Mouse (Mus musculus) hindbrain, embryonic 14.5 days (tissue): ENCODE data around the gene Cenpt. TPM values are rescaled to one million over a fixed set of nuclear protein-coding genes. Genes with fewer than 3 reads are reported as not detected.
A peak's percentile ranks its signal among the peaks of the same experiment; 100 is the strongest.

ENCODE experiments used
- ATAC-seq: fragments of 200-750 bp; cut with Nextera tagmentation; 2 replicates; pipeline ENCODE4 v1.8.0; 2017; ENCODE audit warnings: moderate number of reproducible peaks, mild to moderate bottlenecking, moderate TSS enrichment, moderate library complexity; ENCODE audit not compliant: low FRiP score
- DNase-seq: peaks from one replicate; pipeline ENCODE4 v3.0.0-alpha.2; 2015; ENCODE audit warnings: low spot score
- H3K27ac ChIP-seq: fragments of 300-500 bp; sonication (generic); 2 replicates; pipeline ENCODE4 v1.5.1; 2014; ENCODE audit warnings: mild to moderate bottlenecking, moderate library complexity
- H3K27me3 ChIP-seq: fragments of 300-500 bp; sonication (generic); 2 replicates; pipeline ENCODE4 v1.6.1; 2014; ENCODE audit warnings: mild to moderate bottlenecking, low read length, mixed read lengths; ENCODE audit not compliant: control insufficient read depth, insufficient read depth
- H3K36me3 ChIP-seq: fragments of 300-500 bp; sonication (generic); replicated peaks from 2 replicates; pipeline ENCODE4 v1.6.1; 2014; ENCODE audit not compliant: control insufficient read depth, insufficient read depth
- H3K4me1 ChIP-seq: fragments of 300-500 bp; sonication (generic); replicated peaks from 2 replicates; pipeline ENCODE4 v1.6.1; 2014; ENCODE audit warnings: antibody characterized with exemption, low read length, mixed read lengths; ENCODE audit not compliant: control insufficient read depth, insufficient read depth
- H3K4me2 ChIP-seq: fragments of 300-500 bp; sonication (generic); replicated peaks from 2 replicates; pipeline ENCODE4 v1.6.1; 2014; ENCODE audit warnings: mild to moderate bottlenecking, moderate library complexity
- H3K4me3 ChIP-seq: fragments of 300-500 bp; sonication (generic); replicated peaks from 2 replicates; pipeline ENCODE4 v1.5.1; 2014; ENCODE audit warnings: mild to moderate bottlenecking, low read length
- H3K9ac ChIP-seq: fragments of 300-500 bp; sonication (generic); 2 replicates; pipeline ENCODE4 v1.6.1; 2014
- H3K9me3 ChIP-seq: fragments of 300-500 bp; sonication (generic); 2 replicates; pipeline ENCODE4 v1.6.1; 2016; ENCODE audit warnings: low read length; ENCODE audit not compliant: control insufficient read depth
- WGBS: fragments of 180-500 bp; shearing (Covaris S2); extraction: QIAGEN DNeasy Blood & Tissue Kit; methylation state at CpG from one replicate; pipeline ENCODE4 v1.1.7; 2014; 5-methylcytosine and 5-hydroxymethylcytosine counted together
- polyA plus RNA-seq: library from polyadenylated mRNA; unstranded; fragments of >200 nt; fragmentation: Nextera tagmentation; extraction: Ambion mirVana; gene quantifications from 2 replicates; pipeline ENCODE4 v1.2.1, GENCODE M21; 2014

Cenpt gene
- polyA plus RNA-seq, 1 experiment from 2014 or later: 46.3 TPM

- Histone ChIP-seq H3K4me1 (peaks cover 27% of the 10 kb centered on the region), H3K4me2 (peak within 1 kb of the TSS; percentile 72), H3K27me3 (no peaks in the 10 kb centered on the region), H3K36me3 (peaks cover 59% of the 10 kb centered on the region), H3K4me3 (peak within 1 kb of the TSS; percentile 81), H3K27ac (no peak within 1 kb of the TSS), H3K9me3 (no peaks in the 10 kb centered on the region), H3K9ac (peak within 1 kb of the TSS; percentile 89)
- WGBS: 1% methylated on average over 45 of the region's 45 CpGs
- DNase-seq (peak; percentile 88), ATAC-seq (peak; percentile 86)
These were observed 27.9 kb upstream of the Cenpt start, which contains the start of gene Edc4 for GRCm38 (mm10) chr8:105880754-105881520. Gene Edc4, plus strand, starts transcription at chr8:105880881.

GRCm38 (mm10) chr8:105874301-105874700 lies 21.2 kb upstream of the Cenpt start:
- no peaks in the 10 kb centered on the region for H3K27me3 ChIP-seq
- DNase-seq (no peak), ATAC-seq (no peak)
- H3K27ac ChIP-seq: no peak overlapping the region
- H3K9me3 ChIP-seq: no peaks in the 10 kb centered on the region
- H3K4me3 ChIP-seq: no peak overlapping the region
- no peaks in the 10 kb centered on the region for H3K4me1 ChIP-seq
- peaks cover 66% of the 10 kb centered on the region for H3K36me3 ChIP-seq
- WGBS: 91% methylated on average over 6 of the region's 6 CpGs
- no peak overlapping the region for H3K4me2 ChIP-seq
- no peak overlapping the region for H3K9ac ChIP-seq

- WGBS: 84% methylated on average over 6 of the region's 6 CpGs
- ATAC-seq: no peak
- H3K4me1 ChIP-seq: peaks cover 12% of the 10 kb centered on the region
- no peak overlapping the region for H3K9ac ChIP-seq
- H3K9me3 ChIP-seq: no peaks in the 10 kb centered on the region
- DNase-seq: no peak
- no peaks in the 10 kb centered on the region for H3K27me3 ChIP-seq
- no peak overlapping the region for H3K4me2 ChIP-seq
- no peak overlapping the region for H3K4me3 ChIP-seq
- H3K36me3 ChIP-seq: peaks cover 35% of the 10 kb centered on the region
- no peak overlapping the region for H3K27ac ChIP-seq
These were observed 13.4 kb upstream of the Cenpt start for GRCm38 (mm10) chr8:105866364-105867029.

GRCm38 (mm10) chr8:105861951-105862350 lies 8.9 kb upstream of the Cenpt start:
- DNase-seq (no peak), ATAC-seq (no peak)
- peak overlapping the region; percentile 90 for H3K9ac ChIP-seq
- H3K4me2 ChIP-seq: peak overlapping the region; percentile 89
- no peak overlapping the region for H3K27ac ChIP-seq
- peaks cover 25% of the 10 kb centered on the region for H3K36me3 ChIP-seq
- no peaks in the 10 kb centered on the region for H3K27me3 ChIP-seq
- H3K9me3 ChIP-seq: no peaks in the 10 kb centered on the region
- peak overlapping the region; percentile 80 for H3K4me3 ChIP-seq
- H3K4me1 ChIP-seq: peaks cover 27% of the 10 kb centered on the region
- 0% methylated on average over 1 of the region's 1 CpGs for WGBS

GRCm38 (mm10) chr8:105860143-105860981 lies 7.3 kb upstream of the Cenpt start, which contains the start of gene Nutf2:
Gene Nutf2, plus strand, starts transcription at chr8:105860580.
- under 1% methylated on average over 48 of the region's 59 CpGs for WGBS
- no peaks in the 10 kb centered on the region for H3K27me3 ChIP-seq
- H3K9me3 ChIP-seq: no peaks in the 10 kb centered on the region
- peak within 1 kb of the TSS; percentile 85 for H3K27ac ChIP-seq
- peak within 1 kb of the TSS; percentile 89 for H3K4me2 ChIP-seq
- peak within 1 kb of the TSS; percentile 90 for H3K9ac ChIP-seq
- peaks cover 40% of the 10 kb centered on the region for H3K4me1 ChIP-seq
- peaks cover 12% of the 10 kb centered on the region; the same call in 1 of the 2 replicates for H3K36me3 ChIP-seq
- peak; percentile 97 for ATAC-seq
- H3K4me3 ChIP-seq: peak within 1 kb of the TSS; percentile 80
- DNase-seq: peak; percentile 97

- Histone ChIP-seq H3K9me3 (no peaks in the 10 kb centered on the region), H3K4me2 (peak overlapping the region; percentile 89), H3K9ac (no peak overlapping the region), H3K27ac (no peak overlapping the region; the same call in 1 of the 2 replicates), H3K4me1 (peaks cover 42% of the 10 kb centered on the region), H3K4me3 (no peak overlapping the region), H3K27me3 (no peaks in the 10 kb centered on the region), H3K36me3 (peaks cover 12% of the 10 kb centered on the region; the same call in 1 of the 2 replicates)
- ATAC-seq (no peak), DNase-seq (no peak)
- WGBS: 81% methylated on average over 5 of the region's 5 CpGs
These were observed 6.2 kb upstream of the Cenpt start for GRCm38 (mm10) chr8:105859314-105859713.

GRCm38 (mm10) chr8:105858495-105858894 lies 5.4 kb upstream of the Cenpt start:
- ATAC-seq (no peak), DNase-seq (no peak)
- Histone ChIP-seq H3K36me3 (0 out of 2 replicates have a peak, but pooled peaks cover 12% of the 10 kb centered on the region), H3K9ac (no peak overlapping the region), H3K4me3 (no peak overlapping the region), H3K4me2 (no peak overlapping the region), H3K27ac (no peak overlapping the region), H3K9me3 (no peaks in the 10 kb centered on the region), H3K4me1 (peaks cover 43% of the 10 kb centered on the region), H3K27me3 (no peaks in the 10 kb centered on the region)
- WGBS: 92% methylated on average over 5 of the region's 5 CpGs

GRCm38 (mm10) chr8:105856168-105856835 lies 3.2 kb upstream of the Cenpt start:
- Histone ChIP-seq H3K9ac (peak overlapping the region; percentile 77), H3K9me3 (no peaks in the 10 kb centered on the region), H3K4me1 (peaks cover 30% of the 10 kb centered on the region), H3K36me3 (0 out of 2 replicates have a peak, but pooled peaks cover 12% of the 10 kb centered on the region), H3K27me3 (no peaks in the 10 kb centered on the region), H3K4me2 (peak overlapping the region; percentile 96), H3K4me3 (peak overlapping the region; percentile 71), H3K27ac (peak overlapping the region; percentile 82)
- WGBS: 27% methylated on average over 15 of the region's 15 CpGs
- DNase-seq: no peak
- no peak for ATAC-seq
